Mouse (Mus musculus): Measurements from ENCODE around the gene Brpf3.

The Brpf3 gene

GRCm38 (mm10) chr17:28872322-28872721 lies 71.4 kb downstream of the Brpf3 start:
- no peak for DNase-seq (ENCODE audit: low read depth, low spot score)

- no peak for DNase-seq (ENCODE audit: low read depth, low spot score)
Measured at GRCm38 (mm10) chr17:28874216-28874615, 73.3 kb downstream of the Brpf3 start.

- DNase-seq (ENCODE audit: low read depth, low spot score), result no peak
Measured at GRCm38 (mm10) chr17:28874825-28875224, 73.9 kb downstream of the Brpf3 start.

DNA sequence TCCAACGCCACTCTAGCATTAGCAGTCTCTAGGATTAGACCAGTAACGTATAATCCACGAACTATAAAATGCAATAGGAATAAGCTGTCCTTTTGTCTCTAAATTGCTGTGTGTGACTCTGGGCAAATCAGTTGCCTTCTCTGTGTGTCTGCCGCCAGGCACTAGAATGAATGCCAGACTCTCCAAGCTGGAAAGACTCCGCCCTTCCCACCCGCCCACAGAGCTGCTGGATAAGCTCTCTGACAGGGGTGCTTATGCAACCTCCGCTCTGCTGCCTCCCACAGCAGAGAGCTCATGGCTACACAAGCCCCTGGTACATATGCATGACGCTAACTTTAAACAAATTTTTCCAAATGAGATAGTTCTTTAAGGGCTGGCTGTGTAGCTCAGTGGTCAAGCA lies 74.4 kb downstream of the Brpf3 start:
- peak; percentile 27 for DNase-seq (ENCODE audit: low read depth, low spot score)

GRCm38 (mm10) chr17:28876331-28876730 lies 75.4 kb downstream of the Brpf3 start:
- no peak for DNase-seq (ENCODE audit: low read depth, low spot score)

DNA sequence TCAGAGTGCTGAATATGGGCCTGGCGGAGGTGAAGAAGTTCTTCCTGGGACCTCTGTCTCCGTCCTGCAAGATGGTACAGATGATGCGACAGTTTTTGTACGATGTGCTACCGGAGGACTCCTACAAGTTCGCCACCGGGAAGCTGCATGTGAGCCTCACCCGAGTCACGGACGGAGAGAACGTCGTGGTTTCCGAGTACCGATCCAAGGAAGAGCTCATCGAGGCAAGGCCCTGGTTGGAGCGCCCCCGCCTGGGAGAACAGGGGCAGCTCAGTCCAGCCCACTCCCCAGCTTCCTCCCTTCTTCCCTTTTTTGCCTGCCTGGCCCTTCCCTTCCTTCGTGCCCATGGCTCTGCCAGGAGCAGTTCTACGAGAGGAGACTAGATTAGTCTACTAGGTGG lies 75.9 kb downstream of the Brpf3 start:
- DNase-seq (ENCODE audit: low read depth, low spot score), result peak; percentile 47

DNA sequence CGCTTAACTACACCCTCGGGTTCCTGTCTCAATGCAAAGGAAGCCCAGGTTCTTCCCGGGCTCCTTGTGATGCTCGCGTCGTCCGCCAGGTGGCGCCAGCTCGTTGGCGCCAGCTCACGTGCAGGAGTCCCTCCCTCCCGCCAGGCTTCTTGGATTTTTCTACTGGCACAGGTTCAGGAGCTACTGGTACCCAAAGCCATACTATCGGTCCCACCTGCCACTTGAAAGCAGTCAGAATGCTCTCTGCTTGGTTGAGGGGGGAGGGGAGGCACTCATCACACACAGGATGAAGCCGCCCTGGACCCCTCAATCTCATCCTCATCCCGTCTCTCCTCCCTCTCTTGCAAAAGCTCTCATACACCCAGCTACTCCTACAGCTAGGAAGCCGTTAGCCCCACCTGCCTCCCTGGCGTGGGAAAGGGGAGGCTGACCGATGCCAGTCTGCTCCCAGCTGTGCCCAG lies 79.1 kb downstream of the Brpf3 start:
- DNase-seq (ENCODE audit: low read depth, low spot score), result peak; percentile 90

- DNase-seq (ENCODE audit: low read depth, low spot score), result peak; percentile 79
Measured at GRCm38 (mm10) chr17:28882316-28882715, 81.4 kb downstream of the Brpf3 start.

- no peak for DNase-seq (ENCODE audit: low read depth, low spot score)
Measured at GRCm38 (mm10) chr17:28882810-28883209, 81.9 kb downstream of the Brpf3 start.

DNA sequence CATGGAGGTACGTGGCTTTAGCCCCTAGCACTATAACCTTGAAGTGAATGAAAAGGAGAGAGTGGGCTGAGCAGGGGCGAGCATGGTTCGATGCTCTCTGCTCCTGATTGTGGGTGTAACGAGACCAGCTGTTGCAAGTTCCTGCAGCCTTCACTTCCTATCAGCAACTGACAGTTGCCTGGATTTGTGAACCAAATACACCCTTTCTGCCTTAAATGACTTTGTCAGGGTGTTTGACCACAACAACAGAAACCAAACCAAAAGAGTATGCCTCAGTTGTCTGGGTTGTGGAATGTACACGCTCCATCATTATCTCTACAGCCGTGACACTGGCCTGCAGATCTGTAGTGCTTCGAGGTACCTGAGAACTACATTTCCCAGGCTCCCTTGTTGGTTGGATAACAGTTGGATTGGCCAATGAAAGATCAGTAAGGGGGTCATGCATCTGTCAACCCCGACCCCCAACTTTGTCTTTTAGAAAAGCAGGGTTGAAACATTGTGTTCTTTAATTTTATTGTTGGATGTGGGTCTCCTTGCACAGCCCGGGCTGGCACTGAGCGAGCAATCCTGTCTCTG lies 83.1 kb downstream of the Brpf3 start:
- no peak for DNase-seq (ENCODE audit: low read depth, low spot score)

DNA sequence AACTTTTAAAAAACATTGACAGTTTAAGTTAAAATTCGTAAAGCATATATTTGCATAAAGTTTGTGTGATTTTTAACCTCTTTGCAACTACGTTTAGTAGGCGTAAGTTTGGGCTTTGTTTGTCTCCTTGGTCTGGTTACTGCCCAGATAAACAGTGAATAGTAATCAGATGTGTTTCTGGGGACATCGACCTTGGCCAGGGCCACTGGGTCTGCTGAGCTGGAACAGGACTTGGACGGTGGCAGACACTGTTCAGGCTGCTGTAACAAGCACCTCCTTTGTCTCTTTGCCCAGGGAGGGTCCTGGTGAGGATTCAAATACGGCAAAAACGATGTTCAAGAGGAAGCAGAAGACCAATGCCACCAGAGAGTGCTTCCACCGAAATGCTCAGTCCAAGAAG lies 84.3 kb downstream of the Brpf3 start:
- DNase-seq (ENCODE audit: low read depth, low spot score), result no peak

DNA sequence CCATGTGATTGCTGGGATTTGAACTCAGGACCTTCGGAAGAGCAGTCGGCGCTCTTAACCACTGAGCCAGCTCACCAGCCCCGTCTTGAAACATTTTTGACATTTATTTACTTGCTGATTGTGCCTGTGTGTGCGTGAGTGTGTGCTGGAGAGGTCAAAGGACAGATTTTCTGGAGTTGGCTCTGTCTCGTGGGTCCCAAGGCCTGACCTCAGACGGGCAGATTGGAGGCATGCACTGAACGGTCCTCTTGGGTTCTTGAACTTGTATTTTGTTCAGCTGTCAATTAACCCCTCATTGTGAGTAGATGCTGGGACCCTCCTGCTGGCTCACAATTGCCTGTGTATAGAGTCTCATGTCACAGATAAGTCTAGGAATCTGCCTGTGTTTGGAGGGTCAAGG lies 85.4 kb downstream of the Brpf3 start:
- no peak for DNase-seq (ENCODE audit: low read depth, low spot score)
